Mouse (Mus musculus) Muller cell, postnatal 12 days (primary cell): Measurements from ENCODE around the gene Gys1.

ENCODE experiments used
- DNase-seq: peaks from one replicate; pipeline ENCODE4 v3.0.0-alpha.2; 2015; ENCODE audit errors: inconsistent ontology term

Gene Gys1

GRCm38 (mm10) chr7:45414740-45415224 is 19.9 kb upstream of the Gys1 start:
- DNase-seq, result no peak

- peak; percentile 42 for DNase-seq
Observed at GRCm38 (mm10) chr7:45415636-45416035, 19.0 kb upstream of the Gys1 start.

- DNase-seq, result no peak
Observed at GRCm38 (mm10) chr7:45417962-45418492, 16.6 kb upstream of the Gys1 start.

GRCm38 (mm10) chr7:45419859-45420614 is 14.6 kb upstream of the Gys1 start:
- DNase-seq, result no peak

GRCm38 (mm10) chr7:45420615-45420919 is 14.1 kb upstream of the Gys1 start, which contains the start of gene Lhb:
Gene Lhb, plus strand, starts transcription at chr7:45420820.
- no peak for DNase-seq

GRCm38 (mm10) chr7:45421194-45421593 is 13.4 kb upstream of the Gys1 start:
- DNase-seq, result no peak

GRCm38 (mm10) chr7:45426556-45426955 is 8.1 kb upstream of the Gys1 start:
- no peak for DNase-seq

GRCm38 (mm10) chr7:45433835-45434202 is 825 bp upstream of the Gys1 start:
- DNase-seq, result no peak

- DNase-seq, result no peak
Observed at GRCm38 (mm10) chr7:45435038-45435437, 394 bp downstream of the Gys1 start.

- DNase-seq, result no peak
Observed at GRCm38 (mm10) chr7:45436444-45436843, 1.8 kb downstream of the Gys1 start.

GRCm38 (mm10) chr7:45437046-45437445 is 2.4 kb downstream of the Gys1 start:
- no peak for DNase-seq

GRCm38 (mm10) chr7:45437521-45438276 is 3.1 kb downstream of the Gys1 start, which contains the start of gene Ruvbl2:
Gene Ruvbl2, minus strand, starts transcription at chr7:45438096.
- no peak for DNase-seq

GRCm38 (mm10) chr7:45443526-45444420 is 9.1 kb downstream of the Gys1 start:
- DNase-seq, result no peak

GRCm38 (mm10) chr7:45446589-45446988 is 11.9 kb downstream of the Gys1 start:
- no peak for DNase-seq

GRCm38 (mm10) chr7:45447325-45447990 is 12.8 kb downstream of the Gys1 start:
- peak; percentile 59 for DNase-seq

GRCm38 (mm10) chr7:45449974-45450373 is 15.3 kb downstream of the Gys1 start:
- DNase-seq, result no peak

- peak; percentile 50 for DNase-seq
Observed at GRCm38 (mm10) chr7:45451344-45451982, 16.8 kb downstream of the Gys1 start.

- no peak for DNase-seq
Observed at GRCm38 (mm10) chr7:45454971-45455370, 20.3 kb downstream of the Gys1 start.

- no peak for DNase-seq
Observed at GRCm38 (mm10) chr7:45455932-45456696, 21.5 kb downstream of the Gys1 start.

- DNase-seq, result no peak
Observed at GRCm38 (mm10) chr7:45456721-45457203, 22.1 kb downstream of the Gys1 start.
